Mouse (Mus musculus) heart, embryonic 11.5 days (tissue): ENCODE results near the gene Tlk2. TPM values are rescaled to one million over a fixed set of nuclear protein-coding genes. Genes with fewer than 3 reads are reported as not detected.

Experiments used
- ATAC-seq: fragments of 200-750 bp; cut with Nextera tagmentation; replicated peaks from 2 replicates; pipeline ENCODE4 v1.8.0; 2017; ENCODE audit warnings: moderate library complexity; ENCODE audit not compliant: insufficient number of reproducible peaks, low FRiP score, low TSS enrichment
- H3K27ac ChIP-seq: fragments of 300-500 bp; sonication (generic); 2 replicates; pipeline ENCODE4 v1.5.1; 2014; ENCODE audit warnings: mild to moderate bottlenecking, low read depth, low read length
- H3K27me3 ChIP-seq: fragments of 300-500 bp; sonication (generic); 2 replicates; pipeline ENCODE4 v1.6.1; 2014; ENCODE audit warnings: mild to moderate bottlenecking, low read length, mixed read lengths; ENCODE audit not compliant: control insufficient read depth, insufficient read depth
- H3K36me3 ChIP-seq: fragments of 300-500 bp; sonication (generic); 2 replicates; pipeline ENCODE4 v1.6.1; 2014; ENCODE audit warnings: mild to moderate bottlenecking, low read length, moderate library complexity, mixed read lengths; ENCODE audit not compliant: control insufficient read depth, insufficient read depth
- H3K4me1 ChIP-seq: fragments of 300-500 bp; sonication (generic); 2 replicates; pipeline ENCODE4 v1.6.1; 2014; ENCODE audit warnings: low read length; ENCODE audit not compliant: control insufficient read depth, insufficient read depth
- H3K4me2 ChIP-seq: fragments of 300-500 bp; sonication (generic); 2 replicates; pipeline ENCODE4 v1.6.1; 2014; ENCODE audit warnings: mild to moderate bottlenecking, moderate library complexity
- H3K4me3 ChIP-seq: fragments of 300-500 bp; sonication (generic); 2 replicates; pipeline ENCODE4 v1.5.1; 2014; ENCODE audit warnings: low read depth, low read length
- H3K9ac ChIP-seq: fragments of 300-500 bp; sonication (generic); 2 replicates; pipeline ENCODE4 v1.6.1; 2014; ENCODE audit warnings: mild to moderate bottlenecking, low read depth, low read length, moderate library complexity
- H3K9me3 ChIP-seq: fragments of 300-500 bp; sonication (generic); replicated peaks from 2 replicates; pipeline ENCODE4 v1.6.1; 2016; ENCODE audit warnings: low read length; ENCODE audit not compliant: control insufficient read depth
- WGBS: fragments of 180-500 bp; shearing (Covaris S2); extraction: QIAGEN DNeasy Blood & Tissue Kit; methylation state at CpG from one replicate; pipeline ENCODE4 v1.1.7; 2014; ENCODE audit not compliant: insufficient replicate concordance; 5-methylcytosine and 5-hydroxymethylcytosine counted together
- polyA plus RNA-seq: library from polyadenylated mRNA; unstranded; fragments of >200 nt; fragmentation: Nextera tagmentation; extraction: Ambion mirVana; gene quantifications from 2 replicates; pipeline ENCODE4 v1.2.1, GENCODE M21; 2014

The Tlk2 gene
- polyA plus RNA-seq, 1 experiment from 2014 or later, result 19.3 TPM

GRCm38 (mm10) chr11:105210007-105210406, 31.4 kb downstream of the Tlk2 start:
- Histone ChIP-seq H3K4me3 (no peak overlapping the region), H3K4me1 (0 out of 2 replicates have a peak, but pooled peaks cover 2% of the 10 kb centered on the region), H3K9me3 (no peaks in the 10 kb centered on the region), H3K27ac (no peak overlapping the region), H3K36me3 (peaks cover 8% of the 10 kb centered on the region; the same call in 1 of the 2 replicates), H3K27me3 (no peaks in the 10 kb centered on the region), H3K4me2 (no peak overlapping the region), H3K9ac (no peak overlapping the region)
- no peak for ATAC-seq
- WGBS, result 68% methylated on average over 1 of the region's 1 CpGs

GRCm38 (mm10) chr11:105214257-105214656, 35.6 kb downstream of the Tlk2 start:
- peaks cover 8% of the 10 kb centered on the region; the same call in 1 of the 2 replicates for H3K36me3 ChIP-seq
- no peak for ATAC-seq

GRCm38 (mm10) chr11:105217771-105218170, 39.2 kb downstream of the Tlk2 start:
- no peak overlapping the region for H3K27ac ChIP-seq
- H3K36me3 ChIP-seq, result peaks cover 14% of the 10 kb centered on the region
- ATAC-seq, result no peak
- no peak overlapping the region for H3K4me3 ChIP-seq
- H3K4me1 ChIP-seq, result peaks cover 6% of the 10 kb centered on the region
- H3K27me3 ChIP-seq, result no peaks in the 10 kb centered on the region
- 69% methylated on average over 2 of the region's 2 CpGs for WGBS
- no peak overlapping the region for H3K9ac ChIP-seq
- no peaks in the 10 kb centered on the region for H3K9me3 ChIP-seq
- no peak overlapping the region for H3K4me2 ChIP-seq

More at GRCm38 (mm10) chr11:105214257-105214656, 35.6 kb downstream of the Tlk2 start:
- Histone ChIP-seq H3K9me3 (no peaks in the 10 kb centered on the region), H3K9ac (no peak overlapping the region), H3K4me3 (no peak overlapping the region), H3K27me3 (no peaks in the 10 kb centered on the region), H3K4me2 (no peak overlapping the region), H3K4me1 (peaks cover 6% of the 10 kb centered on the region), H3K27ac (no peak overlapping the region)
- WGBS, result 98% methylated on average over 1 of the region's 1 CpGs

- H3K4me1 ChIP-seq, result peaks cover 4% of the 10 kb centered on the region; the same call in 1 of the 2 replicates
- no peak overlapping the region for H3K4me2 ChIP-seq
- 89% methylated on average over 2 of the region's 2 CpGs for WGBS
- no peaks in the 10 kb centered on the region for H3K27me3 ChIP-seq
- ATAC-seq, result no peak
- no peak overlapping the region for H3K27ac ChIP-seq
- no peak overlapping the region for H3K9ac ChIP-seq
- H3K9me3 ChIP-seq, result no peaks in the 10 kb centered on the region
- no peak overlapping the region for H3K4me3 ChIP-seq
- H3K36me3 ChIP-seq, result no peaks in the 10 kb centered on the region
Observed at GRCm38 (mm10) chr11:105234501-105234900, 55.9 kb downstream of the Tlk2 start.

- H3K36me3 ChIP-seq, result peaks cover 10% of the 10 kb centered on the region
- H3K27ac ChIP-seq, result no peak overlapping the region
- no peak overlapping the region for H3K4me2 ChIP-seq
- no peak overlapping the region for H3K4me3 ChIP-seq
- H3K4me1 ChIP-seq, result no peaks in the 10 kb centered on the region
- no peaks in the 10 kb centered on the region for H3K27me3 ChIP-seq
- no peak for ATAC-seq
- H3K9ac ChIP-seq, result no peak overlapping the region
- no peaks in the 10 kb centered on the region for H3K9me3 ChIP-seq
Observed at GRCm38 (mm10) chr11:105240991-105241390, 62.4 kb downstream of the Tlk2 start.

- Histone ChIP-seq H3K4me1 (no peaks in the 10 kb centered on the region), H3K27me3 (no peaks in the 10 kb centered on the region), H3K9me3 (no peaks in the 10 kb centered on the region), H3K4me3 (no peak overlapping the region), H3K36me3 (peaks cover 19% of the 10 kb centered on the region), H3K9ac (no peak overlapping the region), H3K4me2 (no peak overlapping the region), H3K27ac (no peak overlapping the region)
- ATAC-seq, result no peak
- WGBS, result 95% methylated on average over 1 of the region's 1 CpGs
Observed at GRCm38 (mm10) chr11:105246369-105246768, 67.8 kb downstream of the Tlk2 start.

GRCm38 (mm10) chr11:105246785-105247184, 68.2 kb downstream of the Tlk2 start:
- Histone ChIP-seq H3K27ac (no peak overlapping the region), H3K4me1 (no peaks in the 10 kb centered on the region), H3K9ac (no peak overlapping the region), H3K9me3 (no peaks in the 10 kb centered on the region), H3K4me3 (no peak overlapping the region), H3K4me2 (no peak overlapping the region), H3K27me3 (no peaks in the 10 kb centered on the region), H3K36me3 (peaks cover 19% of the 10 kb centered on the region)
- WGBS, result 91% methylated on average over 6 of the region's 6 CpGs
- ATAC-seq, result no peak

GRCm38 (mm10) chr11:105247321-105247720, 68.7 kb downstream of the Tlk2 start:
- Histone ChIP-seq H3K9me3 (no peaks in the 10 kb centered on the region), H3K4me1 (no peaks in the 10 kb centered on the region), H3K27ac (no peak overlapping the region), H3K27me3 (no peaks in the 10 kb centered on the region), H3K36me3 (peaks cover 14% of the 10 kb centered on the region), H3K4me2 (no peak overlapping the region), H3K9ac (no peak overlapping the region), H3K4me3 (no peak overlapping the region)
- no peak for ATAC-seq
- 85% methylated on average over 5 of the region's 5 CpGs for WGBS

GRCm38 (mm10) chr11:105259733-105260132, 81.1 kb downstream of the Tlk2 start:
- WGBS, result 57% methylated on average over 3 of the region's 3 CpGs
- Histone ChIP-seq H3K27me3 (no peaks in the 10 kb centered on the region), H3K36me3 (peaks cover 21% of the 10 kb centered on the region), H3K4me2 (no peak overlapping the region), H3K4me3 (no peak overlapping the region), H3K9me3 (no peaks in the 10 kb centered on the region), H3K9ac (no peak overlapping the region), H3K4me1 (no peaks in the 10 kb centered on the region), H3K27ac (no peak overlapping the region)
- ATAC-seq, result no peak
